Mouse (Mus musculus) embryonic fibroblast, embryonic 13.5 days (primary cell): ENCODE results near the gene Atg4d. TPM values are rescaled to one million over a fixed set of nuclear protein-coding genes. Genes with fewer than 3 reads are reported as not detected.

Experiments
- H3K27ac ChIP-seq: 2 replicates; pipeline ENCODE4 v1.5.1; 2012; ENCODE audit warnings: low read length, control low read depth, inconsistent platforms; ENCODE audit not compliant: insufficient read depth
- H3K4me1 ChIP-seq: 2 replicates; pipeline ENCODE4 v1.6.1; 2011; ENCODE audit warnings: low read length; ENCODE audit not compliant: control insufficient read depth, insufficient read depth
- H3K4me3 ChIP-seq: 2 replicates; pipeline ENCODE4 v1.5.1; 2011; ENCODE audit warnings: mild to moderate bottlenecking, control low read depth, low read length; ENCODE audit not compliant: insufficient read depth
- CTCF ChIP-seq: IDR thresholded peaks from 2 replicates; pipeline ENCODE4 v1.5.1; 2011; ENCODE audit warnings: mild to moderate bottlenecking, control low read depth, low read length, moderate library complexity, borderline replicate concordance; ENCODE audit not compliant: insufficient read depth
- POLR2A ChIP-seq: IDR thresholded peaks from 2 replicates; pipeline ENCODE4 v1.6.1; 2011; ENCODE audit warnings: low read depth, mild to moderate bottlenecking, control low read depth, low read length, moderate library complexity
- polyA plus RNA-seq: library from polyadenylated mRNA; stranded (reverse); fragments of >200 nt; gene quantifications from 2 replicates; pipeline ENCODE4 v1.2.4, GENCODE M21; 2011; ENCODE audit warnings: low read depth; ENCODE audit not compliant: missing spikeins, insufficient read length

The Atg4d gene
- polyA plus RNA-seq, 1 experiment, result 8.2 TPM

DNA sequence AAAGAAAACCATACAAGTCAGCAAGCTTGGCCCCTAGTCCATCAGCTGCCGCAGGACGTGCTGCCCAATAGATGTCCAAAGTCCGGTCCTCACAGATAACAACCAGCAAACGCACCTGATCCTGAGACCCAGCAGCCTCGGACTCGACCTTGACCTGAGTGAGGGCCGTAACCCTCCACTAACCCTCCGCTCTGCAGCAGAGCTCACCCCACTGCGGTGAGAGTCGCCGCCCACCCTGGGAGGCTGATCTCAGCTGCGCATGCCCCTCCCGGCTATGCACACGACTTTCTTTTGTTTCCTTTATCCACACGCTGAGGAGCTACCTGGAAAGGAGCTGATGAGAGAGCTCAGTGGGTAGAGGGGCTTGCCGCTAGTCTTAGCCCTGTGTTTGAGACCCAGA lies 37.8 kb upstream of the Atg4d start:
- Histone ChIP-seq H3K4me1 (no peaks in the 10 kb centered on the region), H3K27ac (no peak overlapping the region), H3K4me3 (no peak overlapping the region)
- TF ChIP-seq POLR2A, result 0 out of 2 replicates have a peak, but pooled peaks have one; percentile 28
- TF ChIP-seq CTCF, result no peak

DNA sequence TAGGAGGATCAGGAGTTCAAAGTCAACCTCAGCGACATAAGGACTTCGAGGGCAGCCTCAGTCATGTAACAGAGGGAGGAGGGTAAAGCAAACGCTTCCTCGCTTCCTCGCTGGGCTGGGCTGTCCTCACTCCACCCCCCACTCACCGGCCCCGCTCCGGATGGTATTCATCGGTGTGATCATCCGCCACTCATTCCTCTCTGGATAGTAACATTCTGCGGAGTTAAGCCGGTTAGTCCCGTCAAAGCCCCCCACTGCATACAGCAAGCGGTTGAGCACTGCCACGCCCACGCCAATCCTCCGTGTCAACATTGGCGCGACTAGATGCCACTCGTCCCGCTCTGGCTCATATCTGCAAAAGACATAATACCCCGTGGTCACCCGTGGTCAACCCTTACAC lies 33.5 kb upstream of the Atg4d start:
- H3K27ac ChIP-seq, result no peak overlapping the region
- H3K4me3 ChIP-seq, result no peak overlapping the region
- TF ChIP-seq POLR2A (no peak), CTCF (no peak)
- H3K4me1 ChIP-seq, result no peaks in the 10 kb centered on the region

GRCm38 (mm10) chr9:21232867-21233266 lies 32.2 kb upstream of the Atg4d start:
- no peak for TF ChIP-seq CTCF
- TF ChIP-seq POLR2A, result no peak
- no peaks in the 10 kb centered on the region for H3K4me1 ChIP-seq
- no peak overlapping the region for H3K27ac ChIP-seq
- no peak overlapping the region for H3K4me3 ChIP-seq

DNA sequence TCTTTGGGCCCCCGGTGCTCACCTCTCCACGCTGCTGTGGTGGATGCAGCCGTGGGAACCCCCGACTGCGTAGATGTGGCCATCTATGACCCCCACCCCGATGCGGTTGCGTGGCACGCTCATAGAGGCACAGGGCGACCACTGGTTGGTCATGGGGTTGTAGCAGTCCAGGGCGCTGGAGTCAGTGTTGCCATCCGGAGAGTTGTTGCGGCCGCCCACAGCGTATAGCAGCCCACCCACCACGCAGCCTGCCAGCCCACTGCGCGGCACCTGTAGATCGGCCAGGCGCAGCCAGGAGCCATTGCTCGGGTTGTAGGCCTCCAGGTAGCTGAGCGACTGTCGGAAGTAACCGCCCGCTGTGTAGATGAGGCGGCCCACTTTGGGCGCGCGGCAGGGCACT lies 31.7 kb upstream of the Atg4d start:
- TF ChIP-seq POLR2A (no peak), CTCF (no peak)
- H3K27ac ChIP-seq, result no peak overlapping the region
- no peak overlapping the region for H3K4me3 ChIP-seq
- H3K4me1 ChIP-seq, result no peaks in the 10 kb centered on the region

- Histone ChIP-seq H3K4me3 (no peak overlapping the region), H3K27ac (no peak overlapping the region), H3K4me1 (no peaks in the 10 kb centered on the region)
- no peak for TF ChIP-seq POLR2A
- TF ChIP-seq CTCF, result no peak
Measured at GRCm38 (mm10) chr9:21233805-21234204, 31.3 kb upstream of the Atg4d start.

GRCm38 (mm10) chr9:21235341-21235740 lies 29.8 kb upstream of the Atg4d start:
- H3K4me1 ChIP-seq, result no peaks in the 10 kb centered on the region
- TF ChIP-seq CTCF, result no peak
- TF ChIP-seq POLR2A, result no peak
- no peak overlapping the region for H3K4me3 ChIP-seq
- H3K27ac ChIP-seq, result no peak overlapping the region

- Histone ChIP-seq H3K27ac (no peak overlapping the region), H3K4me1 (no peaks in the 10 kb centered on the region), H3K4me3 (0 out of 2 replicates have a peak overlapping the region, but pooled peaks have one; percentile 80)
- TF ChIP-seq CTCF, result no peak
- no peak for TF ChIP-seq POLR2A
Measured at GRCm38 (mm10) chr9:21236991-21237367, 28.1 kb upstream of the Atg4d start.

DNA sequence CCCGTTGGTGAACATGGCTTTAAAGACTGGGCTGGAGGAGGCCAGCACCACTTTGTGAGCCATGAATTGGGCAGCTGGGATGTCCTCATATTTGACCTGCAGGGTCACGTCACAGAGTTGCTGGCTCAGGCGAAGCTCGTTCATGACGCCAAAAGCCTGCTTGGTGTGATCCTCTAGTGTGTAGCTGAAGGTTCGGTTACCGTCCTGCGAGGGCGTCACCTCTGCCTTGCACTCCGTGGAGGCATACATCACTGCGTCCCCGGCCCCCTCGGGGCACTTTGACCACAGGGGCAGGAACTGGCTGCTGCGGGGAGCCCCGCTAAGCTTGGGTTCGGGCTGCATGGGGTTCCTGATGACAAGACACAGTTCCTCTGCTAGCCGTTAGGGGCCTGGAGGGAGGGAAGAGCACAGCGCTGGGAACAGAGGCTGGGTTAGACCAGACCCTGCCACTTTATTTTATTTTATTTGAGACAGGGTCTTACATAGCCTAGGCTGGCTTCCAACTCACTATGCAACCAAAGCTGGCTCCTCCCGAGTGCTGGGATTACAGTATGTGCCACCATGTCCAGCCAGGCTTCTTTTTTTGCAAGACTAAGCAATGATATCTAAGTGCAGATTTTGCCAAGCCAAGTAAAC lies 27.6 kb upstream of the Atg4d start:
- Histone ChIP-seq H3K4me3 (peak overlapping the region; percentile 80), H3K27ac (peak overlapping the region; percentile 54), H3K4me1 (no peaks in the 10 kb centered on the region)
- TF ChIP-seq POLR2A (no peak), CTCF (no peak)

GRCm38 (mm10) chr9:21238004-21238732 lies 26.9 kb upstream of the Atg4d start:
- Histone ChIP-seq H3K27ac (peak overlapping the region; percentile 54), H3K4me3 (peak overlapping the region; percentile 80), H3K4me1 (no peaks in the 10 kb centered on the region)
- no peak; the same call in 1 of the 2 replicates for TF ChIP-seq POLR2A
- TF ChIP-seq CTCF, result no peak
